Mouse (Mus musculus) embryonic fibroblast, embryonic 13.5 days (primary cell): ENCODE data around the gene Acsl4.
A peak's percentile ranks its signal among the peaks of the same experiment; 100 is the strongest.

ENCODE experiments used
- CTCF ChIP-seq: IDR thresholded peaks from 2 replicates; pipeline ENCODE4 v1.5.1; 2011; ENCODE audit warnings: mild to moderate bottlenecking, control low read depth, low read length, moderate library complexity, borderline replicate concordance; ENCODE audit not compliant: insufficient read depth
- POLR2A ChIP-seq: IDR thresholded peaks from 2 replicates; pipeline ENCODE4 v1.6.1; 2011; ENCODE audit warnings: low read depth, mild to moderate bottlenecking, control low read depth, low read length, moderate library complexity

DNA sequence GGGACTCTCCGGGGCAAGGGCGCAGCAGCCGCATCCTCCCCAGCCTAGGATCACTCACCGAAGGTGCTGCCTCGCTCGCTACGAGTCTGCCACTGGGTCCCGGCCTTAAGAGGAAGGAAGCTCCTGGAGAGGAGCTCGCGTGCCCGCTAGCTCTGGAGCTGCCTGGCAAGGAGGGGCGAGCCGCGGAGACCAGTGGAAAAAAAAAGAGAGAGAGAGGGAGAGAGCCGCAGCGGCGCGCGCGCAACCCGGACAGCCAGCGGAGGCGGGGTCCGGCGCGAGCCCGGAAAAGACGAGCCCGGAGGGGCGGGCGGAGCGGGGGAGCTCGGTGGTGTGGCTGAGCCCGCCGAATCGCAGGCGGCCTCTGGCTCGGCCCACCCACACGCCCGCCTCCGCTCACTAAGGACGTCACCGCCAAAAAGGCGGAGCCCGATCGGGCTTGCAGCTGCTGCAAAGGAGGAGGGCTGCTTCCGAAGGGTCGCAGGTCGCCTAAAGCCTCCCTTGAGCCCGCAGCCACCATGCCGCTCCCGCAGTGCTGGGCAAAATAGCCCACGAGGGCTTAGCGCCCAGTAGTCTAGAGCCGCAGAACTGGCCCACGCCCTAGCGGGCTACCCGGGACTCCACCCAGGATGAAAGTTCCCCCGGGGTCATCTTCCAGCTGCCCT is at the start of gene Acsl4:
- TF ChIP-seq CTCF (no peak), POLR2A (peak; percentile 75)
